Mouse (Mus musculus): ENCODE measurements at regions not wholly inside any gene's neighbourhood (a gene's known extent, or its start where the extent isn't known, plus 50 kb on each side); places are given as distances from the start of the nearest gene placed in this dataset.

DNA sequence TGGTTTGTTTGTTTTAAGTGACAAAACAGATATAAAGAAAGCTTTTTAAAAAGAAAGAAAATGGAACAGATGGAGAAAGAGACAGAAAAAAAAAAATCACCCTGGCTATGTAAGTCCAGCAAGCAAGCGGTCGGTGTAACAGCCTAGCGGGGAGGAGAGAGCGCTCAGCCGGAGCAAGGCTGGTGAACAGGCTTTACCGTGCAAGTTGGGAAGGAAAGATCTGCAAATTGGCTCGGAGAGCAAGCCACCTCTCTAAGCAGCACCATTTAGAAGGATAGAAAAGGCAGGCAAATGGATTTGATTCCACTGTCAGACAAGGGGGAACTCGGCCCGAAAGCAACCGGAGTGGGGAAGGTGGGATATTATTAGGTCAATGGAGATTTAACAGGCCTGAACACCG, 59.9 kb upstream of the Ppp2r5c start:
- no peak for DNase-seq (ENCODE audit: low spot score in 2 of 2)

DNA sequence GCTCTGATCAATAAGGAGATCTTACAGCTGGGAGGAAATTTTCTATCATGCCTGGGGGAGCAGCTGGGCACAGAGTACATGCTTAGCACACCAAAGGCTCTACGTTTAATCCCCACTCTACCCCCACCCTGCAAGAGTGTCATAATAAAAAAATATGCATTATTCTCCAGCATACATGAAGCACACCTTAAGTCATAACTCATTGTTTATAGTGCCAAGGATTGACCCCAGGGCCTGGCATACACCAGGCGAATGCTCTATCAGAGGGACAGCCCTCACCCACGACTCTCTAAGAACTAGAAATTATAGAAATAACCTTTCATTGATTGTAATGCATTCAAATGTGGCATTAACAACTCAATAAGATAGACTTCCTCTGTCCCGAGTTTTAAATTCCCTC, 59.4 kb upstream of the Ppp2r5c start:
- no peak for DNase-seq (ENCODE audit: low spot score in 2 of 2)

DNA sequence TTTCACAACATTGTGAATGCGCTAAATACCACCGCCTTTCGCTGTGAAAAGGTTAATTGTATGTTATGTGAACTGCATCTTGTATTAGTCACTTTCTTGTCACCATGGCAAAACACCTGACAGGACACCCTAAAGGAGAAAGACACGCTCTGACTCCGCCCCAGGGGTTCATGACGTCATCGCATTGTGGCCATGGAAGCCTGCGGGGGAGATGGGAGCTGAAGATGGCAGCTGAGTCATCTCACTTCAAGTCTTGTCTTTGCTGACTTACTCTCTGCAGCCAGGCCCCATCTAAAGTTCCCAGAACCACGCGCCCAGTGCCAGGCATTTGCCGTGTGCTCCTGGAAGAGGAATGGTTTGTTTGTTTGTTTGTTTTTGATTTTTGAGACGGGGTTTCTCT, 57.5 kb upstream of the Ppp2r5c start:
- no peak for DNase-seq (ENCODE audit: low spot score in 2 of 2)

DNA sequence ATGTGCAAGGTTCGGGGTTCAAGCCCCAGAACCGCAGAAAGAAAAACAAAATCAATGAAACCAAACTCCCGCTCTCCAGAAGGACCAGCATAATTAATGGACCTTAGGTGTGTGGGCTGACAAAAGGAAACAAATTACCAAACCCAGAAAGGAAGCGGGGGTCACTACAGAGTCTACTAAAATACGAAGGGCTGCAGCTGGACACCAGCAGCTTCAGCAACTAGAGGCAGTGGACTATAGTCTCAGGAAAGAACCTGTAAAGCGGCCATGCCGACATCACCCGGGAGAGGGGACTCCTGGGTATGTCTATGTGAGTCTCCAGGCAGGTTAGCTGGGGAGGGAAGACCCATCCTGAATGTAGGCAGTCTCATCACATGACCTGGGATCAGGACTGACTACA, 55.5 kb upstream of the Ppp2r5c start:
- no peak for DNase-seq (ENCODE audit: low spot score in 2 of 2)

DNA sequence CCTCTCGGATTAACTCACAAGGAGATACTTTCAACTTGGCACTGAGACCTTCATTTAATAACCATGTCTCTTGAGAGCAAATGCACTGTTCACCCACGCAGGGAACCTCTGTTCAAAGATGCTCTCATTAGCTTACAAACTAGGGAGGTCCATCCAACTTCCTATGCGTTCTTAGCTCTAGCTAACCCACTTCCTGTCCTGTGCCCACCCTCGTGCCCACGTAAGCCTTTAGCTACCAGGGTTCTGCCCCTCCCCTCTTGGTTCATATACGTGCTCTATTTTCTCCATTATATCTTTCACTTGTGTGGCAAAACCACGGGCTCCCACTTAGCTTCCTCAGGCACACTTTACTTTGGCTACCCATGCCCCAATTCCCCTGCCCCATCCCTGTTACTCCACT, 53.4 kb upstream of the Ppp2r5c start:
- no peak for DNase-seq (ENCODE audit: low spot score in 2 of 2)

All from gastrocnemius, adult 8-10 months (tissue).